Mouse (Mus musculus) heart, adult 2 months (tissue): ENCODE results near the gene Runx3. TPM values are rescaled to one million over a fixed set of nuclear protein-coding genes. Genes with fewer than 3 reads are reported as not detected.

Experiments used
- DNase-seq, 2 experiments: peaks; one replicate each; pipeline ENCODE4 v3.0.0; 2021
- H3K27ac ChIP-seq: fragments of 200-600 bp; 2 replicates; pipeline ENCODE4 v1.8.1; 2022
- H3K27me3 ChIP-seq: fragments of 200-500 bp; 2 replicates; pipeline ENCODE4 v1.6.1; 2012; ENCODE audit warnings: mild to moderate bottlenecking, low read length, inconsistent platforms, mixed read lengths; ENCODE audit not compliant: control insufficient read depth, insufficient read depth
- H3K36me3 ChIP-seq: fragments of 200-500 bp; 2 replicates; pipeline ENCODE4 v1.6.1; 2012; ENCODE audit warnings: low read length, inconsistent platforms; ENCODE audit not compliant: control insufficient read depth, insufficient read depth
- H3K4me1 ChIP-seq: fragments of 200-500 bp; 2 replicates; pipeline ENCODE4 v1.6.1; 2011; ENCODE audit warnings: low read length; ENCODE audit not compliant: control insufficient read depth, insufficient read depth
- H3K4me3 ChIP-seq: fragments of 200-600 bp; 2 replicates; pipeline ENCODE4 v1.8.1; 2022
- H3K79me2 ChIP-seq: fragments of 200-500 bp; replicated peaks from 2 replicates; pipeline ENCODE4 v1.6.1; 2012; ENCODE audit warnings: mild to moderate bottlenecking, inconsistent platforms, low read length, moderate library complexity, mixed read lengths; ENCODE audit not compliant: control insufficient read depth, insufficient read depth
- H3K9ac ChIP-seq: fragments of 200-500 bp; 2 replicates; pipeline ENCODE4 v1.6.1; 2012; ENCODE audit warnings: low read depth, mild to moderate bottlenecking, control low read depth, inconsistent platforms, low read length, mixed read lengths
- CTCF ChIP-seq: fragments of 200-600 bp; IDR thresholded peaks from 2 replicates; pipeline ENCODE4 v1.8.1; 2022; ENCODE audit warnings: antibody characterized with exemption, mild to moderate bottlenecking, moderate library complexity
- EP300 ChIP-seq: fragments of 200-500 bp; IDR thresholded peaks from 2 replicates; pipeline ENCODE4 v1.6.1; 2011; ENCODE audit warnings: low read depth, low read length, control low read depth; ENCODE audit not compliant: insufficient read depth
- POLR2A ChIP-seq: fragments of 200-500 bp; IDR thresholded peaks from 2 replicates; pipeline ENCODE4 v1.6.1; 2011; ENCODE audit warnings: mild to moderate bottlenecking, low read depth, low read length, control low read depth; ENCODE audit not compliant: insufficient read depth
- WGBS: fragments of 180-500 bp; shearing (Covaris S2); methylation state at CpG from one replicate; pipeline ENCODE4 v1.1.7; 2018; 5-methylcytosine and 5-hydroxymethylcytosine counted together
- intact Hi-C: fragments of 180-260 bp; cut with DNase I; formaldehyde crosslinking; loops from one replicate; pipeline ENCODE4 v1.15.1; 2025
- polyA plus RNA-seq: library from polyadenylated mRNA; depleted of rRNA; stranded (reverse); fragments of >200 nt; gene quantifications from 2 replicates; pipeline ENCODE4 v1.2.3, GENCODE M21; 2012
- total RNA-seq, 2 experiments: library from RNA; stranded (reverse); gene quantifications; 2 replicates each; pipeline ENCODE4 v1.2.3; 2021

Runx3 gene
- total and polyA plus RNA-seq, 3 experiments = 0.39 to 1.2 (median 0.97) TPM

GRCm38 (mm10) chr4:135154089-135154949 is 33.9 kb downstream of the Runx3 start:
- no peak for TF ChIP-seq CTCF
- TF ChIP-seq POLR2A = no peak
- no peak for TF ChIP-seq EP300
- DNase-seq = no peak
- Histone ChIP-seq H3K27me3 (peaks cover 53% of the 10 kb centered on the region), H3K79me2 (no peaks in the 10 kb centered on the region), H3K4me1 (no peaks in the 10 kb centered on the region), H3K27ac (no peak overlapping the region), H3K4me3 (no peak overlapping the region), H3K9ac (no peak overlapping the region), H3K36me3 (no peaks in the 10 kb centered on the region)
- intact Hi-C loops = loop anchor here (5.0 kb wide), 2 partner anchors 87 to 207 kb away; no protein-coding TSS in a partner anchor
- WGBS = 6% methylated on average over 21 of the region's 21 CpGs

- H3K9ac ChIP-seq = no peak overlapping the region
- H3K27ac ChIP-seq = no peak overlapping the region
- H3K4me3 ChIP-seq = no peak overlapping the region
- TF ChIP-seq POLR2A (no peak), EP300 (no peak), CTCF (no peak)
- no peaks in the 10 kb centered on the region for H3K79me2 ChIP-seq
- DNase-seq = no peak
- 9% methylated on average over 31 of the region's 31 CpGs for WGBS
- no peaks in the 10 kb centered on the region for H3K36me3 ChIP-seq
- no peaks in the 10 kb centered on the region for H3K4me1 ChIP-seq
- H3K27me3 ChIP-seq = peaks cover 49% of the 10 kb centered on the region
- intact Hi-C loops = no loop called here
Observed at GRCm38 (mm10) chr4:135155106-135155800, 34.8 kb downstream of the Runx3 start.

DNA sequence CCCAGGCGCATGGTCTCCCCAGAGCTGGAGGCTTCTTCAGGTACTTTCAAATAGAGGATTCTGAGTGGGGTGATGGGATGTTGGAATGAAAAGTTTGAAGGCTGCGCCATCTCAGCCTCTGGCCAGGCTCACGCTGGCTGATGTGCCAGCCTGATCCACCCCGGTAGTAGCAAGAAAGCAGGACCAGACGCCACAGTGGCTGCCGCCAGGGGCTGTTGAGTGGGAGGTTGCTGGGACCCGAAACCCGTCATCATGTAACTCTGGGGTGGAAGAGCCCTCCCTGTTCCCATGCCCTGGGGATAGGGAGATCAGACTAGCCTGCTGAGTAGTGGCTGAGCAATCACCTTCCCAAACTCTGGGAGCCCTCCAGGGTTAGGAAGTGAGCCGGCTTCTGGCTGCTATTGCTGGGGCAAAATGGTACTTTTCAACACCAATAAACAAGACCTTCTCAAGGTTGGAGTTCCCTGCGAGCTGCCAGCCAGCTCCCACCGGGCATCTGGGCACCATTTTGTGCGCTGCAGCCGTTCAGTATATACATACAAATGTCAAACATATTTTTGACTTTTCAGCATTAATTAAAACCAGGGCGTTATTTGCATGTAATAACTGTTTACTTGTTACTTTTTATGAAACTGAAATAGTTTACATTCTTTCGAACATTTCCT is 35.5 kb downstream of the Runx3 start:
- no peak for TF ChIP-seq CTCF
- TF ChIP-seq EP300 = no peak
- no peak for TF ChIP-seq POLR2A
- H3K9ac ChIP-seq = no peak overlapping the region
- no peak for DNase-seq
- H3K27ac ChIP-seq = no peak overlapping the region
- H3K4me1 ChIP-seq = no peaks in the 10 kb centered on the region
- 19% methylated on average over 15 of the region's 15 CpGs for WGBS
- no peaks in the 10 kb centered on the region for H3K79me2 ChIP-seq
- no peak overlapping the region for H3K4me3 ChIP-seq
- H3K36me3 ChIP-seq = no peaks in the 10 kb centered on the region
- peaks cover 45% of the 10 kb centered on the region for H3K27me3 ChIP-seq
- intact Hi-C loops = no loop called here

DNA sequence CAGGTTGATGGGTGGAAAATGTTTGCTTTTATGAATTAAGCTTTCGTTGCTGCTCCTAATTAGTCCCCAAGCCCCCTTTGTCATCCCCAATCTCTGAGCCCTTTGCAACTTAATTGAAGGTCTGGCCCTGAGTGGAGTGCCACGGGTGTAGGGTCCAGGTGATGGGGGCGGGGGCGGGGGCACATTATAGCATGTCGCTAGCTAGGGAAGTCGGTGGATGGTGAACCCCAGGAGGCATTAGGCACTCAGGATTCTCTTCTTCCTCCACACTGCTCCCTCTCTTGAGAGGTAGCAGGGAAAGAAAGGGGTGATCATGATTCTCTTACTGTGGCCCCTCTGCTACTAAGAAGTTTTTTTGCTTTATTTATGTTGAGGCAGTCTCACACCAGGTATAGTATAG is 36.1 kb downstream of the Runx3 start:
- H3K27ac ChIP-seq = no peak overlapping the region
- WGBS = 29% methylated on average over 6 of the region's 6 CpGs
- H3K4me3 ChIP-seq = no peak overlapping the region
- peaks cover 42% of the 10 kb centered on the region for H3K27me3 ChIP-seq
- intact Hi-C loops = no loop called here
- DNase-seq = no peak
- TF ChIP-seq CTCF = no peak
- no peak overlapping the region for H3K9ac ChIP-seq
- no peaks in the 10 kb centered on the region for H3K79me2 ChIP-seq
- H3K4me1 ChIP-seq = no peaks in the 10 kb centered on the region
- H3K36me3 ChIP-seq = no peaks in the 10 kb centered on the region

DNA sequence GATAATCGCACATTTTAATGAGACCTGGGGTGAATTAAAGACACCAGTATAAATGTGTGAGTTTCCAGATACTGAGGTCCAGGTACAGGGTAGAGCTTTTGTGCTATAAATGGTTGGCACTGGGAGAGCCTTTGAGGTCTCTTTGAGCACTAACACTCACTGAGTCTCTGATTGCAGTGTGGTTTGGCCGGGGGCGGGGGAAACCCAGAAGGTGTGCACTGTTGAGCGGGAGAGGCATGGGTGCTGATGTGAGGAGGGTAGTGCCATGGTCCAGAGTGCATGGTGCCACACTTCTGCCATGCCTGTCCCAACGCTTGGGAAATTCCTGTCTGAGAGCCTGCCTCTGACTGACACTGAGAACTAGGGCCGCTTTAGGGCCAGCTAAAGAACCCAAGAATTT is 36.9 kb downstream of the Runx3 start:
- DNase-seq = no peak
- H3K27ac ChIP-seq = no peak overlapping the region
- no peaks in the 10 kb centered on the region for H3K79me2 ChIP-seq
- WGBS = 25% methylated on average over 6 of the region's 6 CpGs
- TF ChIP-seq EP300 = no peak
- TF ChIP-seq POLR2A = no peak
- no peak for TF ChIP-seq CTCF
- H3K4me3 ChIP-seq = no peak overlapping the region
- H3K9ac ChIP-seq = no peak overlapping the region
- intact Hi-C loops = no loop called here
- H3K4me1 ChIP-seq = no peaks in the 10 kb centered on the region
- no peaks in the 10 kb centered on the region for H3K36me3 ChIP-seq
- peaks cover 36% of the 10 kb centered on the region for H3K27me3 ChIP-seq
